Mouse (Mus musculus) liver, embryonic 14.5 days (tissue): ENCODE results near the gene Wt1. TPM values are rescaled to one million over a fixed set of nuclear protein-coding genes. Genes with fewer than 3 reads are reported as not detected.
A peak's percentile ranks its signal among the peaks of the same experiment; 100 is the strongest.

Experiments used
- ATAC-seq: fragments of 200-750 bp; cut with Nextera tagmentation; 2 replicates; pipeline ENCODE4 v1.8.0; 2017; ENCODE audit warnings: moderate number of reproducible peaks, mild to moderate bottlenecking, moderate library complexity; ENCODE audit not compliant: insufficient read depth
- DNase-seq, 3 experiments: peaks; one replicate each; pipeline ENCODE4 v3.0.0-alpha.2; 2012 to 2013; ENCODE audit warnings: low read depth in 3 of 3, low spot score in 3 of 3
- H3K27ac ChIP-seq: fragments of 300-500 bp; sonication (generic); 2 replicates; pipeline ENCODE4 v1.5.1; 2014; ENCODE audit warnings: moderate library complexity, mild to moderate bottlenecking, control low read depth, inconsistent platforms
- H3K27me3 ChIP-seq: fragments of 300-500 bp; sonication (generic); 2 replicates; pipeline ENCODE4 v1.6.1; 2014; ENCODE audit warnings: mild to moderate bottlenecking, low read length, moderate library complexity; ENCODE audit not compliant: control insufficient read depth, insufficient read depth
- H3K36me3 ChIP-seq: fragments of 300-500 bp; sonication (generic); replicated peaks from 2 replicates; pipeline ENCODE4 v1.6.1; 2014; ENCODE audit warnings: low read depth; ENCODE audit not compliant: control insufficient read depth, insufficient read depth
- H3K4me1 ChIP-seq, 2 experiments: fragments of 200-500 bp in 1 of 2; fragments of 300-500 bp in 1 of 2; sonication (generic) in 1 of 2; replicated peaks; 2 replicates each; pipeline ENCODE4 v1.6.1; 2012 to 2014; ENCODE audit warnings: antibody characterized with exemption in 1 of 2, inconsistent platforms in 1 of 2, low read length in 1 of 2; ENCODE audit not compliant: control insufficient read depth in 2 of 2, insufficient read depth in 2 of 2
- H3K4me2 ChIP-seq: fragments of 300-500 bp; sonication (generic); 2 replicates; pipeline ENCODE4 v1.6.1; 2014; ENCODE audit warnings: low read depth, mild to moderate bottlenecking, control low read depth, moderate library complexity
- H3K4me3 ChIP-seq, 2 experiments: fragments of 200-500 bp in 1 of 2; fragments of 300-500 bp in 1 of 2; sonication (generic) in 1 of 2; 2 replicates each; pipeline ENCODE4 v1.5.1; 2012 to 2014; ENCODE audit warnings: low read depth in 2 of 2, low read length in 2 of 2, mild to moderate bottlenecking in 2 of 2, control low read depth in 1 of 2, inconsistent platforms in 1 of 2, moderate library complexity in 1 of 2; ENCODE audit not compliant: insufficient read depth in 1 of 2
- H3K9ac ChIP-seq: fragments of 300-500 bp; sonication (generic); replicated peaks from 2 replicates; pipeline ENCODE4 v1.6.1; 2014; ENCODE audit warnings: mild to moderate bottlenecking, control low read depth, moderate library complexity
- H3K9me3 ChIP-seq: fragments of 300-500 bp; sonication (generic); 2 replicates; pipeline ENCODE4 v1.6.1; 2016; ENCODE audit warnings: low read length, mixed read lengths; ENCODE audit not compliant: control insufficient read depth
- CTCF ChIP-seq: IDR thresholded peaks from 2 replicates; pipeline ENCODE4 v1.5.1; 2016; ENCODE audit warnings: antibody characterized with exemption, low read depth, control low read depth
- EP300 ChIP-seq: IDR thresholded peaks from 2 replicates; pipeline ENCODE4 v1.6.1; 2016; ENCODE audit warnings: antibody characterized with exemption, low read depth
- WGBS: fragments of 180-500 bp; shearing (Covaris S2); extraction: QIAGEN DNeasy Blood & Tissue Kit; methylation state at CpG from one replicate; pipeline ENCODE4 v1.1.7; 2014; ENCODE audit not compliant: insufficient replicate concordance; 5-methylcytosine and 5-hydroxymethylcytosine counted together
- polyA plus RNA-seq, 2 experiments: library from polyadenylated mRNA; depleted of rRNA in 1 of 2; stranded (reverse) in 1 of 2; unstranded in 1 of 2; fragments of >200 nt; fragmentation: Nextera tagmentation in 1 of 2; extraction: Ambion mirVana in 1 of 2; gene quantifications; 2 replicates each; pipeline versions ENCODE4 v1.2.1 to v1.2.3; 2012 to 2014

Wt1 gene
- polyA plus RNA-seq, 2 experiments: 0.77 to 0.96 TPM

DNA sequence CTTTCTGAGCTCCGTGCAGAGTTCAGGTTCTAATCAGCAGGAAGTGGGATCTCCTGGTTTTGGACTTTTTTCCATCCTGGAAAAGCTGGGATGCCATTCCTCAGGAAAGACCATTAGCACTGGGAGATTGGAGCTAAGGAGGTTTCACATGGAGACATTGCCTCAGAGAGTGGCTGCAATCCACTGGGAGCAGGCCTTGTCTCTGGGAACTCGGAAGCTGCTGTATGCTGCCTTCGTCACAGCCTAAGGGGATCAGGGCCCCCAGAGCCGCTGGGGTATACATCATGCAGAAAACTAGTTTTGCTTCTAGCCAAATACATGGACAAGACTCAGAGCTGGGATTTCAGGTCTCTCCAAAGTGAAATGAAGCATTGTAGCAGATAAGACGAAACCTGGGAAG is 60.3 kb downstream of the Wt1 start:
- Histone ChIP-seq H3K9me3 (no peaks in the 10 kb centered on the region), H3K4me2 (no peak overlapping the region), H3K4me3 (no peak overlapping the region), H3K27ac (no peak overlapping the region), H3K9ac (no peak overlapping the region), H3K27me3 (no peaks in the 10 kb centered on the region), H3K36me3 (no peaks in the 10 kb centered on the region), H3K4me1 (no peaks in the 10 kb centered on the region)
- no peak for ATAC-seq
- no peak for DNase-seq
- TF ChIP-seq EP300: no peak
- no peak for TF ChIP-seq CTCF
- WGBS: 60% methylated on average over 5 of the region's 5 CpGs

DNA sequence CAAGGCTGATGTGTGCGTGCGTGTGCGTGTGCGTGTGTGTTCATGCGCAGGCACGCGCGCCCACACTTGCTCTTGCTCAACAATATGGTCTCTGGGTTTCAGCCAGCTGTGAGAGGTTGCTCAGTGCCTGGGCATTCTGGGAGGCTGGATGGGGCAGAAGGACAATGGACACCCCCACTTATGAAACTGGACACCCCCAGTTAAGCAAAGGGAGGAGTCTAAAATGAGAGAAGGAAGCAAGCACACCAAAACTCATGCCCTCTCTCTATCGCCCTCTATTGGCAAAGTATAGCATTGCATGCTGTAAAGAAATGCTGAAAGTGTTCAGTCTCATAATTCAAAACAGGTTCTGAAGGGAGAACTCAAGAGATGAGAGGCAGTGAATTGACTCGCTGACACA is 61.9 kb downstream of the Wt1 start:
- Histone ChIP-seq H3K4me2 (no peak overlapping the region), H3K9me3 (no peaks in the 10 kb centered on the region), H3K4me3 (no peak overlapping the region), H3K9ac (no peak overlapping the region), H3K4me1 (no peaks in the 10 kb centered on the region), H3K27me3 (no peaks in the 10 kb centered on the region), H3K27ac (no peak overlapping the region), H3K36me3 (no peaks in the 10 kb centered on the region)
- WGBS: 77% methylated on average over 10 of the region's 10 CpGs
- DNase-seq (peak in 2 of 3 experiments; percentile 4 to 6), ATAC-seq (no peak)
- TF ChIP-seq CTCF: peak; percentile 81
- no peak for TF ChIP-seq EP300

DNA sequence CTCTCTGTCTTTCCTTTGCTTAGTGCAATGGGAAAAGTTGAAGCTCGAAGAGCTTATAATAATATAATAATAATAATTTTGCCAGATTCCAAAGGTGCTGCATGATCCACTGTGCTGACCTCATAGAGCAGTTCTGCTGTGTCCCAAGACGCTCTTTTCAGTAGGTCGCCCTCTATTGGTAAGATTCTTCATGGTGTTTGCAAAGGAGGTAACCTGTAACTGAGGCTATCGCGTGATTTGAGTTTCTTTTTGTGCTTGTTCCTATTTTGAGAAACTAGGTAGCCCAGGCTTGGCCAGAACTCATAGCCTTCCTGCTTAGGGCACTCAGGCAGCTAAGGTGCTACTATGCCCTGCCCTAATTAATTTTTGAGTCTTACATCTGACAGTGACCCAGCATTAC is 63.0 kb downstream of the Wt1 start:
- H3K4me3 ChIP-seq: no peak overlapping the region
- H3K9me3 ChIP-seq: no peaks in the 10 kb centered on the region
- ATAC-seq (no peak), DNase-seq (peak in 1 of 3 experiments; percentile 10)
- TF ChIP-seq CTCF (peak; percentile 35; the same call in 1 of the 2 replicates), EP300 (no peak)
- H3K27me3 ChIP-seq: no peaks in the 10 kb centered on the region
- H3K4me2 ChIP-seq: no peak overlapping the region
- H3K27ac ChIP-seq: no peak overlapping the region
- no peak overlapping the region for H3K9ac ChIP-seq
- H3K36me3 ChIP-seq: no peaks in the 10 kb centered on the region
- WGBS: 13% methylated on average over 5 of the region's 5 CpGs
- H3K4me1 ChIP-seq: no peaks in the 10 kb centered on the region

- no peaks in the 10 kb centered on the region for H3K36me3 ChIP-seq
- no peaks in the 10 kb centered on the region for H3K27me3 ChIP-seq
- no peak overlapping the region for H3K27ac ChIP-seq
- ATAC-seq: no peak
- 25% methylated on average over 8 of the region's 8 CpGs for WGBS
- no peak overlapping the region for H3K4me3 ChIP-seq
- no peaks in the 10 kb centered on the region for H3K9me3 ChIP-seq
- TF ChIP-seq EP300 (no peak), CTCF (no peak)
- no peak for DNase-seq
- H3K4me1 ChIP-seq: no peaks in the 10 kb centered on the region
- H3K4me2 ChIP-seq: no peak overlapping the region
- no peak overlapping the region for H3K9ac ChIP-seq
These were observed 73.8 kb downstream of the Wt1 start for GRCm38 (mm10) chr2:105200152-105200551.

GRCm38 (mm10) chr2:105206563-105207174 is 80.3 kb downstream of the Wt1 start:
- DNase-seq (no peak), ATAC-seq (no peak)
- no peak for TF ChIP-seq CTCF
- TF ChIP-seq EP300: no peak
- Histone ChIP-seq H3K4me2 (no peak overlapping the region), H3K4me1 (no peaks in the 10 kb centered on the region), H3K27ac (no peak overlapping the region), H3K9me3 (no peaks in the 10 kb centered on the region), H3K36me3 (no peaks in the 10 kb centered on the region), H3K27me3 (no peaks in the 10 kb centered on the region), H3K9ac (no peak overlapping the region), H3K4me3 (no peak overlapping the region)
- 57% methylated on average over 9 of the region's 9 CpGs for WGBS
